Mouse (Mus musculus): Measurements from ENCODE around the gene Kcnh6. TPM values are rescaled to one million over a fixed set of nuclear protein-coding genes. Genes with fewer than 3 reads are reported as not detected.

The Kcnh6 gene
- total and polyA plus RNA-seq, 2 experiments from 2014 or later = 1.5 to 2.8 TPM

DNA sequence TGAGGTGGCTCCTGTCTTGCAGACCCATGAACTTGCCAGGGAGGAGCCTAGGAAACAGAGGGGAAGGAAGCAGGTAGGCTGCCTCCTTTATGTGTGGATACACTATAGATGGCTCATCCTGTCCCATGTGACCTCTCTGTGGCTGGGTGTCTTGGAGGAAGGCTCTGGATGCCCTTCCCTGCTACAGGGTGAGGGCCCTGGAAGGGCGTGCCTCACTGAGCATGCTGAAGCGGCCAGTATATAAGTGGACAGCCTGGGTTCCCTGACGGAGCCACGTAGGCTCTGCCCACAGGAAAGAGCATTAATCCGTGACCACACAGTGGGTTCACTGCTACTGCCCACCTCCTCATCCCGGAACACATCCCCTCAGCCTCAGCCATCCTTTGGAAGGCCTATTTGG lies 18.5 kb upstream of the Kcnh6 start:
- no peaks in the 10 kb centered on the region for H3K4me1 ChIP-seq (ENCODE audit: insufficient read depth)
- 81% methylated on average over 6 of the region's 6 CpGs for WGBS
- no peak for TF ChIP-seq CTCF (IDR thresholded peaks at IDR 0.05; ENCODE audit: low read depth)
- no peaks in the 10 kb centered on the region for H3K9me3 ChIP-seq (ENCODE audit: low read length)
- H3K27ac ChIP-seq (ENCODE audit: low read depth, low read length) = no peak overlapping the region
- no peak overlapping the region for H3K9ac ChIP-seq
- ATAC-seq (no peak), DNase-seq (no peak)
- H3K36me3 ChIP-seq (ENCODE audit: insufficient read depth) = no peaks in the 10 kb centered on the region
- no peak overlapping the region for H3K4me3 ChIP-seq (ENCODE audit: low read depth, low read length)
- H3K4me2 ChIP-seq (ENCODE audit: low read depth) = no peak overlapping the region
- no peaks in the 10 kb centered on the region for H3K27me3 ChIP-seq (ENCODE audit: insufficient read depth, low read length)

DNA sequence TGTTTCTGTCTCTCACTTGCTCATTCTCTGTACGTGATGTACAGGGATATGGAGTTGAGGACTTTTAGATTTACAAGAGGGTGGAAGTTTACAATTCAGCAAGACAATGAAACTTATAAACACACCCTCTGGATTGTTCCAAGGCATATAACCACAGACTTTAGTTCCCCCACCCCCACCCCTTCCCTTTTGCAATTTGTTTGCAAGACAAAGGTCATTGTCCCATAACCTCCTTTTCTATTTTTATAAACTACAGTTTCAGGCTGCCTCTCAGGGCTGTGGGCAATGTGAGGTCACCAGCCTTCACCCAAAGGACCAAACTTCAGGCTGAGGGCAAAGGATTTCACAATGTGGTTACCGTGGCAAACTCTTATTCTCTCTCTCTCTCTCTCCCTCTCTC lies 17.7 kb upstream of the Kcnh6 start:
- Histone ChIP-seq H3K4me1 (ENCODE audit: insufficient read depth) (no peaks in the 10 kb centered on the region), H3K27ac (ENCODE audit: low read depth, low read length) (no peak overlapping the region), H3K4me3 (ENCODE audit: low read depth, low read length) (no peak overlapping the region), H3K9me3 (ENCODE audit: low read length) (no peaks in the 10 kb centered on the region), H3K36me3 (ENCODE audit: insufficient read depth) (no peaks in the 10 kb centered on the region), H3K9ac (no peak overlapping the region), H3K4me2 (ENCODE audit: low read depth) (no peak overlapping the region), H3K27me3 (ENCODE audit: insufficient read depth, low read length) (no peaks in the 10 kb centered on the region)
- 67% methylated on average over 2 of the region's 2 CpGs for WGBS
- ATAC-seq (no peak), DNase-seq (no peak)
- no peak for TF ChIP-seq CTCF (IDR thresholded peaks at IDR 0.05; ENCODE audit: low read depth)

DNA sequence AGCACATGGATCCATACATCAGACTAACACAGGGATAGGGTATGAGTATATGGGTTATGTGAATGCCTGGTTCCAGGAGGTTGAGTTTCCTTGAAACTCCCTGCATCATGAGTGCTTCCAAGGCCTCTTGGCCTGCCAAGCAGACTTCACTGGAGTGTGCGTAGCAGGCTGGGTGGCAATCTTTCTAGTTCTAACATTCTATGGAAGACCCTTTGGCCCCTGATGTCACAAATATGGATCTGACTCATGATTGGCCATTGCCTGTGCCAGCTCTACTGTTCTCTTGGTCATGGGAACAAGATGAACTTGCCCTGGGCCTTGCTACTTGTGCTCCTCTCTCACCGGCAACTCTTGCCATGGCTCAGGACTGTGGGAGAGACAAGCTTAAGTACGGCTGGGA lies 13.5 kb upstream of the Kcnh6 start, which contains the start of gene Ace3:
Gene Ace3, plus strand, starts transcription at position 301 of the 400 bp plus-strand sequence.
- Histone ChIP-seq H3K27me3 (ENCODE audit: insufficient read depth, low read length) (no peaks in the 10 kb centered on the region), H3K9me3 (ENCODE audit: low read length) (no peaks in the 10 kb centered on the region), H3K36me3 (ENCODE audit: insufficient read depth) (no peaks in the 10 kb centered on the region), H3K4me3 (ENCODE audit: low read depth, low read length) (no peak within 1 kb of the TSS), H3K9ac (no peak within 1 kb of the TSS), H3K4me1 (ENCODE audit: insufficient read depth) (no peaks in the 10 kb centered on the region), H3K4me2 (ENCODE audit: low read depth) (no peak within 1 kb of the TSS), H3K27ac (ENCODE audit: low read depth, low read length) (no peak within 1 kb of the TSS)
- ATAC-seq = no peak
- no peak for DNase-seq
- WGBS = 95% methylated on average over 3 of the region's 3 CpGs
- TF ChIP-seq CTCF (IDR thresholded peaks at IDR 0.05; ENCODE audit: low read depth) = no peak

DNA sequence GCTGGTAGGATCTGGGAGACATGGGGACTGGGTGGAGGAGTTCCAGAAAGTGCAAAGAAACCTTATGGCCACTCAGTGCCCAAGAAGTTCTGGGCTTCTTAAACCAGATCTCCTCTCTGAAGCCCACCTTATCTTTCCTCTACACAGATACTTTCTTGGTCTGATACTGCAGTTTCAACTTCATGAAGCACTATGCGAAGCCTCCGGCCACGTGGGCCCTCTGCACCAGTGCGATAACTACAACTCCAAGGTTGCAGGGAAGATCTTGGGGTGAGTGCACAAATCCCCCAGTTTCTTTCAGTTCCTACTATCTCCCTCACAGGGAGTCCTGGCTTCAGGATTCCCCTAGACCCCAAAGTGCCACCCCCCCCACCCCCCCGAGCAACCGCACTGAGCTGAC lies 7.9 kb upstream of the Kcnh6 start:
- Histone ChIP-seq H3K9me3 (ENCODE audit: low read length) (no peaks in the 10 kb centered on the region), H3K4me2 (ENCODE audit: low read depth) (no peak overlapping the region), H3K4me1 (ENCODE audit: insufficient read depth) (no peaks in the 10 kb centered on the region), H3K36me3 (ENCODE audit: insufficient read depth) (no peaks in the 10 kb centered on the region), H3K4me3 (ENCODE audit: low read depth, low read length) (no peak overlapping the region), H3K9ac (no peak overlapping the region), H3K27me3 (ENCODE audit: insufficient read depth, low read length) (no peaks in the 10 kb centered on the region), H3K27ac (ENCODE audit: low read depth, low read length) (no peak overlapping the region)
- no peak for TF ChIP-seq CTCF (IDR thresholded peaks at IDR 0.05; ENCODE audit: low read depth)
- DNase-seq = no peak
- ATAC-seq = no peak
- 94% methylated on average over 6 of the region's 6 CpGs for WGBS

DNA sequence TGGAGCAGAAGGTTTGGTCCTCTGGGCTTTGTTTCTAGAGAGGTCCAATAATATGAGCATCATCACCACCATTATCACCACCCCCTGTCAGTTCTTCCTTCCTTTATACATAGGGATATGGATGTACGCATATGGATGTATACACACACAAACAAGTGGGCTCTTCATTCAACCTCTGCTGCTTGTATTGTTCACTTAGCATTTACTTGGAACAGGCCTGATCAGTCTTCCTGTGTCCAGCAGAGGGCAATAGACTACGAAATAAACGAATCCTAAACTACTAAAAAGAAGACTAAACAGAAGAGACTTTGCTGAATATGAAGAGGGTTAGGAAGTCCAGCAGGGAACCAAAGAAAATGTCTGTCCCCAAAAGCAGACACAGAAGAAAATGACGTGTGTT lies 6.2 kb upstream of the Kcnh6 start:
- no peak overlapping the region for H3K9ac ChIP-seq
- 39% methylated on average over 4 of the region's 4 CpGs for WGBS
- no peak overlapping the region for H3K4me2 ChIP-seq (ENCODE audit: low read depth)
- peak; percentile 60 for TF ChIP-seq CTCF (IDR thresholded peaks at IDR 0.05; ENCODE audit: low read depth)
- ATAC-seq (no peak), DNase-seq (peak; percentile 39)
- H3K36me3 ChIP-seq (ENCODE audit: insufficient read depth) = no peaks in the 10 kb centered on the region
- no peak overlapping the region for H3K27ac ChIP-seq (ENCODE audit: low read depth, low read length)
- no peaks in the 10 kb centered on the region for H3K4me1 ChIP-seq (ENCODE audit: insufficient read depth)
- H3K9me3 ChIP-seq (ENCODE audit: low read length) = no peaks in the 10 kb centered on the region
- no peaks in the 10 kb centered on the region for H3K27me3 ChIP-seq (ENCODE audit: insufficient read depth, low read length)
- no peak overlapping the region for H3K4me3 ChIP-seq (ENCODE audit: low read depth, low read length)

DNA sequence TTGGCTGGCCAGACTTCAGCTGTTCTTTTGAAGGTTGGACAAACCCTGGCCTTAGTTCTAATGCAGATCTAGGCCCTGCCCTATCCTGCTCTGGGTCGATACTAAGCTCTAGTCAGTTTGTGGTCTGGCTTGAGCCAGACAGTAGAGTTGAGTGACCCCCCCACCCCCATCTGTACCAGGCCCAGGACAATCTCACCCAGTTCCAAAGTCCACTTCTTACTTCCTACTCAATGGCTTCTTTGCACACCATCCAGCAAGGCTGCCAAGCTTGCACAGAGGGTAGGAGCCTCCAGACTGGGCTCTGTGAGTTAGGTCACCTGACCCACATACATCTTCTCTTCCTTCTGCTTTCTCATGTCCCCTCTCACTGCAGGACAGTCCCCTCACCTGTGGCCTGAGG lies 3.3 kb upstream of the Kcnh6 start:
- 96% methylated on average over 1 of the region's 1 CpGs for WGBS
- no peak overlapping the region for H3K27ac ChIP-seq (ENCODE audit: low read depth, low read length)
- H3K4me1 ChIP-seq (ENCODE audit: insufficient read depth) = no peaks in the 10 kb centered on the region
- H3K9me3 ChIP-seq (ENCODE audit: low read length) = no peaks in the 10 kb centered on the region
- H3K4me3 ChIP-seq (ENCODE audit: low read depth, low read length) = no peak overlapping the region
- ATAC-seq (no peak), DNase-seq (no peak)
- H3K27me3 ChIP-seq (ENCODE audit: insufficient read depth, low read length) = no peaks in the 10 kb centered on the region; the same call in 1 of the 2 replicates
- H3K4me2 ChIP-seq (ENCODE audit: low read depth) = no peak overlapping the region
- TF ChIP-seq CTCF (IDR thresholded peaks at IDR 0.05; ENCODE audit: low read depth) = no peak
- no peak overlapping the region for H3K9ac ChIP-seq
- H3K36me3 ChIP-seq (ENCODE audit: insufficient read depth) = no peaks in the 10 kb centered on the region

DNA sequence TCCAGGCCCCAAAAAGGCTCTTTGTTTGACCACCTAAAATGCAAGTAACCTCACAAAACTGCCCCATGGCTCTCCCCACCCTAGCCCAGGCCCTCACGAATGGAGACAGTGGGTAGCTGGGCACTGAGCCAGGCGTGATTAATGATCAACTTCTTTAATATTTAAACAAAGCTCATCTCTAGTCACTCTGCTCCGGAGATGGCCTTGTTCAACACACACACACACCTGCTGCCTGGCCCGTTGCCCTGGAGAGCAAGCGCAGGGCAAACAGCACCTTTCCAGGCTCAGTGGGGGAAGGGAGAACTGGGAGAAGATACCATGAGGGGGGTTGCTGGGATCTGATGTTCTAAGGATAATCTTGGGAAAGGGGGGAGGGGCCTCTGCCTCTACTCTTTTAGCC lies 2.0 kb upstream of the Kcnh6 start:
- Histone ChIP-seq H3K27ac (ENCODE audit: low read depth, low read length) (no peak overlapping the region), H3K4me1 (ENCODE audit: insufficient read depth) (no peaks in the 10 kb centered on the region), H3K4me3 (ENCODE audit: low read depth, low read length) (no peak overlapping the region), H3K36me3 (ENCODE audit: insufficient read depth) (no peaks in the 10 kb centered on the region), H3K4me2 (ENCODE audit: low read depth) (no peak overlapping the region), H3K27me3 (ENCODE audit: insufficient read depth, low read length) (no peaks in the 10 kb centered on the region; the same call in 1 of the 2 replicates), H3K9me3 (ENCODE audit: low read length) (no peaks in the 10 kb centered on the region), H3K9ac (no peak overlapping the region)
- no peak for TF ChIP-seq CTCF (IDR thresholded peaks at IDR 0.05; ENCODE audit: low read depth)
- no peak for ATAC-seq
- DNase-seq = no peak
- 36% methylated on average over 5 of the region's 5 CpGs for WGBS

DNA sequence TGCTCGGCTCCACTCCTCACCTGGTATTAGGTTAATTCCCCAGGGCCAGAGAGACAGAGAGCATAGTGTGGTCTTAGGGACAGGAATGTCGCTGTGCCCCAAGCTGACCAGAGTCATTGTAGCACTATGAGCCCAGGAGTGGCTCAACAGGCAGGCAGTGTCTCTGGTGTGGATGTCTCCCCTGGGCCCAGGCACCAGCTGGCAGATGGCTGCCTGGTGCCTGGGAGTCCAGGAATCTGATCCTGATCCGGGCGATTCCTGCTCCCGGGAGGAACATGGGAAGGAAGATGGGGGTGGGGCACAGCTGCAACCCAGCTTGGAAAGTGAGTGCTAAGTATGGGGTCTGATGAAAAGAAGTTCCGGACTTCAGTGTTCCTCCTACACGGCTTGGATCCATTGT lies 4.8 kb downstream of the Kcnh6 start:
- 53% methylated on average over 7 of the region's 7 CpGs for WGBS
- no peaks in the 10 kb centered on the region for H3K9me3 ChIP-seq (ENCODE audit: low read length)

More for the DNA sequence above, 4.8 kb downstream of the Kcnh6 start:
- ATAC-seq (no peak), DNase-seq (no peak)
- no peak overlapping the region for H3K4me3 ChIP-seq (ENCODE audit: low read depth, low read length)
- H3K27ac ChIP-seq (ENCODE audit: low read depth, low read length) = no peak overlapping the region
- H3K4me1 ChIP-seq (ENCODE audit: insufficient read depth) = peaks cover 6% of the 10 kb centered on the region; the same call in 1 of the 2 replicates
- H3K36me3 ChIP-seq (ENCODE audit: insufficient read depth) = no peaks in the 10 kb centered on the region
- H3K9ac ChIP-seq = no peak overlapping the region
- TF ChIP-seq CTCF (IDR thresholded peaks at IDR 0.05; ENCODE audit: low read depth) = no peak
- no peak overlapping the region for H3K4me2 ChIP-seq (ENCODE audit: low read depth)
- H3K27me3 ChIP-seq (ENCODE audit: insufficient read depth, low read length) = no peaks in the 10 kb centered on the region; the same call in 1 of the 2 replicates

Measured in forebrain, postnatal 0 days (tissue).